Mouse (Mus musculus) small intestine, adult 2 months (tissue): ENCODE results near the gene B4gat1.

Source experiments
- CTCF ChIP-seq: fragments of 200-500 bp; IDR thresholded peaks from 2 replicates; pipeline ENCODE4 v1.5.1; 2012; ENCODE audit warnings: low read depth, mild to moderate bottlenecking, control low read depth, inconsistent platforms, low read length, moderate library complexity, mixed read lengths; ENCODE audit not compliant: insufficient replicate concordance, insufficient read length; ENCODE audit errors: extremely low read depth
- POLR2A ChIP-seq: fragments of 200-500 bp; IDR thresholded peaks from 2 replicates; pipeline ENCODE4 v1.6.1; 2012; ENCODE audit warnings: low read depth, mild to moderate bottlenecking, control low read depth, inconsistent platforms, low read length, moderate library complexity

- TF ChIP-seq POLR2A = no peak
- no peak for TF ChIP-seq CTCF
Observed at GRCm38 (mm10) chr19:5067040-5067799, 28.6 kb downstream of the B4gat1 start.
